Mouse (Mus musculus) neural tube, embryonic 14.5 days (tissue): ENCODE data around the gene Dnah10. TPM values are rescaled to one million over a fixed set of nuclear protein-coding genes. Genes with fewer than 3 reads are reported as not detected.

Experiments used
- ATAC-seq: fragments of 200-750 bp; cut with Nextera tagmentation; 2 replicates; pipeline ENCODE4 v1.8.0; 2017; ENCODE audit warnings: low read depth, mild to moderate bottlenecking, moderate TSS enrichment, moderate library complexity
- H3K27ac ChIP-seq: fragments of 300-500 bp; sonication (generic); 2 replicates; pipeline ENCODE4 v1.5.1; 2014; ENCODE audit warnings: low read depth, mild to moderate bottlenecking, control low read depth, low read length, moderate library complexity, mixed read lengths
- H3K27me3 ChIP-seq: fragments of 300-500 bp; sonication (generic); 2 replicates; pipeline ENCODE4 v1.6.1; 2014; ENCODE audit warnings: low read length; ENCODE audit not compliant: control insufficient read depth, insufficient read depth
- H3K36me3 ChIP-seq: fragments of 300-500 bp; sonication (generic); 2 replicates; pipeline ENCODE4 v1.6.1; 2014; ENCODE audit warnings: low read length, mixed read lengths; ENCODE audit not compliant: control insufficient read depth, insufficient read depth
- H3K4me1 ChIP-seq: fragments of 300-500 bp; sonication (generic); 2 replicates; pipeline ENCODE4 v1.6.1; 2014; ENCODE audit warnings: low read length; ENCODE audit not compliant: control insufficient read depth, insufficient read depth
- H3K4me2 ChIP-seq: fragments of 300-500 bp; sonication (generic); 2 replicates; pipeline ENCODE4 v1.6.1; 2014; ENCODE audit warnings: mild to moderate bottlenecking, low read depth, low read length, control low read depth
- H3K4me3 ChIP-seq: fragments of 300-500 bp; sonication (generic); 2 replicates; pipeline ENCODE4 v1.5.1; 2014; ENCODE audit warnings: low read depth, low read length, control low read depth, mixed read lengths
- H3K9ac ChIP-seq: fragments of 300-500 bp; sonication (generic); replicated peaks from 2 replicates; pipeline ENCODE4 v1.6.1; 2014; ENCODE audit warnings: low read depth, mild to moderate bottlenecking, control low read depth, low read length, mixed read lengths
- H3K9me3 ChIP-seq: fragments of 300-500 bp; sonication (generic); 2 replicates; pipeline ENCODE4 v1.6.1; 2016; ENCODE audit warnings: low read length; ENCODE audit not compliant: control insufficient read depth
- WGBS: fragments of 180-500 bp; shearing (Covaris S2); extraction: QIAGEN DNeasy Blood & Tissue Kit; methylation state at CpG from one replicate; pipeline ENCODE4 v1.1.7; 2014; 5-methylcytosine and 5-hydroxymethylcytosine counted together
- polyA plus RNA-seq: library from polyadenylated mRNA; unstranded; fragments of >200 nt; fragmentation: Nextera tagmentation; extraction: Ambion mirVana; gene quantifications from 2 replicates; pipeline ENCODE4 v1.2.1, GENCODE M21; 2014

Dnah10 gene
- polyA plus RNA-seq, 1 experiment from 2014 or later: 0.11 TPM

DNA sequence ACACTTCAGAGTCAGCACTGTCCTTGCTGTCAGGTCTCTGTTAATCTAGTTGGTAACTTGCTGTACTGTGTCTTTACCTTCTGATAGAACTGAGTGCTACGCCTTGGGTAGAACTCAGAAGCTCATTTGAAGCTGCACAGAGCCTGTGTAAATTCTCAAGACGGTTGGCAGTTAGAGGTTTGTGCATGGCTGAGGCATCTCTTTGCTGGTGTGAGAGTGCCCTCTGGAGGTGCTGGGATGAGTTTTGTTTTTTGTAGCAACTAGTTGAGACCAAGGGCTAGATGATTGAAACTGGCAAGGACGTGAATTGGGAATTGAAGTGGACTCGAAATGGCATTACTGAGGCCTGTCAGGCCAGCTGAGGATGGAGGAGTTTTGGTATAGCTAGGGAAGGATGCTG, 144.1 kb downstream of the Dnah10 start:
- peaks cover 10% of the 10 kb centered on the region; the same call in 1 of the 2 replicates for H3K36me3 ChIP-seq
- H3K27me3 ChIP-seq: no peaks in the 10 kb centered on the region
- no peak for ATAC-seq
- no peak overlapping the region for H3K9ac ChIP-seq
- H3K27ac ChIP-seq: no peak overlapping the region
- H3K9me3 ChIP-seq: no peaks in the 10 kb centered on the region
- H3K4me3 ChIP-seq: no peak overlapping the region
- no peak overlapping the region for H3K4me2 ChIP-seq
- 39% methylated on average over 4 of the region's 4 CpGs for WGBS
- peaks cover 20% of the 10 kb centered on the region for H3K4me1 ChIP-seq

DNA sequence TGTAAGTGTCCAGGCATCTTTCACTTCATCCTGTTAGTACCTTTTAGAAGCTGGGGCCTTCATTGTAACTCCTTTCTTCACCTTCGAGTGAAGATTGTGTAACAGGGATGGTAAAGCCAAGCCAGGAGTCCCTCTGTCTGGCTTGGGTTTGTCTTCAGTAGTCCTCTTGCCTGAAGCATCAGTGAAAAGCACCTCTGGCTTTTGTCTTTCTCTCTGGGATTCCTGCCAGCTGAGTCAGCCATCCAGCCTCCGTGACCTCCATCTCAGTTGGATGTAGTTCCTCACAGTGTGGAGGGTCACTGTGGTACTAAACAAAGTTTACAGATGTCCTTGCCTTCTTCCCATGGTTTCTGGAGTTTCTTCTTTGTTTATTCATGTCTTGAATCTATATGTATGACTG, 147.1 kb downstream of the Dnah10 start:
- Histone ChIP-seq H3K9ac (no peak overlapping the region), H3K4me2 (no peak overlapping the region), H3K9me3 (no peaks in the 10 kb centered on the region), H3K36me3 (peaks cover 11% of the 10 kb centered on the region; the same call in 1 of the 2 replicates), H3K4me1 (peaks cover 12% of the 10 kb centered on the region), H3K4me3 (no peak overlapping the region), H3K27ac (no peak overlapping the region), H3K27me3 (no peaks in the 10 kb centered on the region)
- ATAC-seq: no peak
- WGBS: 55% methylated on average over 2 of the region's 2 CpGs

DNA sequence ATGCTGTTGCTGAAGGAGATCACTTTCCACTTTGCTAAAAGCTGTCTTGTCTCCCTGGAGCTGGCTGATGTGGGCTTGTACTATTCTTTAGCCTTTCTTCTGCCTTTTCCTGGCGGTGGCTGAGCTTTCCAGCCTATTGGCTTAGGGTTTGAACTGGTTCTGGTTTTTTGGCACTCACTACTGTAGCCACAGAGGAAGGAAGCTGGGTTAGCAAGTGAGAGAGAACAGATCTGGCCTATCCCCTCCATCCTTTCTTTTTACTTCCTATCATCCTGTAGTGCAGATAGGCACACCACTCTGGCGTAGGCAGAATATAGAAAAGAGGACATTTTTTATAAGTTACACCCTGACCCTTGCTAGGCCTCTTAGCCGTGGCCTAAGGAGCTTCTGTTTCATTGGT, 148.2 kb downstream of the Dnah10 start:
- H3K9me3 ChIP-seq: no peaks in the 10 kb centered on the region
- ATAC-seq: no peak
- peaks cover 12% of the 10 kb centered on the region for H3K4me1 ChIP-seq
- H3K9ac ChIP-seq: no peak overlapping the region
- no peaks in the 10 kb centered on the region for H3K27me3 ChIP-seq
- H3K36me3 ChIP-seq: 0 out of 2 replicates have a peak, but pooled peaks cover 8% of the 10 kb centered on the region
- H3K27ac ChIP-seq: no peak overlapping the region
- no peak overlapping the region for H3K4me3 ChIP-seq
- H3K4me2 ChIP-seq: no peak overlapping the region
- WGBS: 86% methylated on average over 3 of the region's 3 CpGs

DNA sequence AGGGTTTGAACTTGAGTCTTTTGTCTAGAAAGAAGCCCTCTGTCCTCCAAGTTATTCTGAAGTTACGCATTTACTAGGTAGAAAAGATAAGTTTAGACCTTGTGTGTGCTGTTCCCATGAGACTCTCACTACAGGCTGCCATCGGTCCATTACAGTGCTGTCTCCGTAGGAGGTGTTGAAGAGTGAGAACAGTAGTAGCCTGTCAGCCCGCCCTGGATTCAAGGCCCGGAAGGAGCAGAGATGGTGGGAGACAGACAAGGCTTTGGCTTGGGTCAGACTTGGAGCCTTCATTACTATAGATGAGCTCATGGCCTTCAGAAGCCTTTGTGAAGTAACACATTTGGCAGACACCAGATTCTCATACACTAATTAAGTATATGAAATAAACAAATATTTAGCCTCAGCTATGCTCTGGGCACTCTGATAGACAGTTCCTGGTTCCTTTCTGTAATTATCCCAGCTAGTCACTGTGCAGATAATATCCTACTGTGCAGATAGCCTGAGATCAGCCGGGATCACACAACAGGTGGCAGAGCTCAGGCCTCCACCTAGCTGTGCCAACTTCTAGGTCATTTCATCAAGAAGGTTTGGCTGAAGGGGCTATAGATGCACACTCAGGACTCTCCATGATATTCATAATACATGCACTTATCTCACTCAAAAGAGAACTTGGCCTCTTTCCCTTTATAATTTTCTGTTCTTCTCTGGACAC, 149.2 kb downstream of the Dnah10 start:
- no peak overlapping the region for H3K9ac ChIP-seq
- no peaks in the 10 kb centered on the region for H3K27me3 ChIP-seq
- H3K4me2 ChIP-seq: no peak overlapping the region
- H3K9me3 ChIP-seq: no peaks in the 10 kb centered on the region
- 0 out of 2 replicates have a peak, but pooled peaks cover 8% of the 10 kb centered on the region for H3K36me3 ChIP-seq
- WGBS: 89% methylated on average over 6 of the region's 6 CpGs
- no peak overlapping the region for H3K27ac ChIP-seq
- H3K4me1 ChIP-seq: peaks cover 12% of the 10 kb centered on the region
- no peak for ATAC-seq
- no peak overlapping the region for H3K4me3 ChIP-seq

DNA sequence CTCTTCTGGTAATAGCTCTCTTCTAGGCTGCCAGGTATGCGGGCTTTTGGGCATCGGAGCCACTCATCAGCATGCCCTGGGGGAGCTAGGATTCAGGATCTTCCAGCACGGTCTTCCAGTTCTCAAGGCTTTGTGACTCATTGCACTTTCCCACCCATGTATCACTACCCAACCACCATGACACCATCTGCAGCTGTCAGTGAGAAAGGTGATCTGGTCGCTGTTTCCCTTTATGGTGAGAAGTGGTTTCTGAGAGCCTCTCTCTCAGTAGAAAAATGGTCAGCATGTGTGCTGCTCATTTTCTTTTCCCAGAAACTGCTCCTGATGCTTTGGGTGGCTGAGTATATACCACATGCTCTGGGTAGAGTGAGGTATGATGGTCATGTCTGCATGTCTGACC, 154.4 kb downstream of the Dnah10 start:
- WGBS: 89% methylated on average over 4 of the region's 4 CpGs
- Histone ChIP-seq H3K9ac (no peak overlapping the region), H3K27ac (no peak overlapping the region), H3K4me2 (no peak overlapping the region), H3K9me3 (no peaks in the 10 kb centered on the region), H3K27me3 (no peaks in the 10 kb centered on the region), H3K36me3 (0 out of 2 replicates have a peak, but pooled peaks cover 4% of the 10 kb centered on the region), H3K4me1 (no peaks in the 10 kb centered on the region), H3K4me3 (no peak overlapping the region)
- no peak for ATAC-seq

DNA sequence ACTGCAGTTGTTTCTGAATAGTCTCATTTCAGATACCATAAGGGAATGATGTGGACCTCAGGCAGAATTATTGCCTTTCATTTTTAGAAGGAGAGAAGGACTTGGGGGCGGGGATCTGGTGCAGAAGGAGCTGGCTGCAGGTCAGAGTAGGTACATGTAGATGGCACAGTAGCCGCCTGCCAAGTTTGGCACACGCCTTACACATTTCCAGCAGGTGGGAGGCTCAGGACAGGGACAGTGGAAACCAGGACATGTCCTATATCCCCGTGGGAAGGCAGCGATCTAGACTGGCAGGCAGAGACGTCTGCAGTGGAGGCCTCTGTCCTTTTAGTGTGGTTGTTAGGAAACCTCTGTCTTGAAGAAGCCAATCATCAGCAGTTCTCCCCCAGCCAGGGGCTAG, 154.9 kb downstream of the Dnah10 start:
- Histone ChIP-seq H3K4me3 (no peak overlapping the region), H3K36me3 (peaks cover 8% of the 10 kb centered on the region), H3K9me3 (no peaks in the 10 kb centered on the region), H3K4me2 (no peak overlapping the region), H3K4me1 (no peaks in the 10 kb centered on the region), H3K9ac (no peak overlapping the region), H3K27me3 (no peaks in the 10 kb centered on the region), H3K27ac (no peak overlapping the region)
- WGBS: 84% methylated on average over 6 of the region's 6 CpGs
- ATAC-seq: no peak

DNA sequence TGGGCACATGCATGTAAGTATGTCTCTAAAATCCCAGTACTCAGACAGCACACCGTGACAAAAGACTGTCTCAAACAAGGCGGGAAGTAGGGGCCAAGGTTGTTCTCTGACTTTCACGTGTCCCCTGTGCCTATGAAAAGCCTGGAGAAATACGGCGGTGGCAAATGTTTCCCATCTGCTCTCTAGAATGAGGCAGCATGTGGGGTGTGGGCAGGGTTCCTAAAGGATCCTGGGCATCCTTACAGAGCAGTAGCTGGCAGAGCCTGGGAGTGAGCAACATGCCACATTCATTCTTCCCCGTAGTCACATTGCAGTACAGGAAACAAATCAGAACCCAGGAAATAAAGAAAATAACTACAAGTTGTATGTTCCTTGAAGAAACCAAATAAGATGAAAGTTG, 159.0 kb downstream of the Dnah10 start:
- Histone ChIP-seq H3K4me2 (no peak overlapping the region), H3K9me3 (no peaks in the 10 kb centered on the region), H3K27me3 (no peaks in the 10 kb centered on the region), H3K36me3 (peaks cover 28% of the 10 kb centered on the region), H3K4me3 (no peak overlapping the region), H3K9ac (no peak overlapping the region), H3K4me1 (no peaks in the 10 kb centered on the region), H3K27ac (no peak overlapping the region)
- ATAC-seq: no peak
- 62% methylated on average over 6 of the region's 6 CpGs for WGBS

Other genes starting within 250 kb of the Dnah10 start
- 22.9 and 28.7 TPM in 2 replicates for gene Rilpl2, start 246.7 kb upstream of the Dnah10 start, polyA plus RNA-seq
- 8.9 and 12.0 TPM in 2 replicates for gene Snrnp35, start 242.0 kb upstream of the Dnah10 start, polyA plus RNA-seq
- 11.0 and 14.4 TPM in 2 replicates for gene Rilpl1, start 193.7 kb upstream of the Dnah10 start, polyA plus RNA-seq
- gene Tmed2, start 184.4 kb upstream of the Dnah10 start, polyA plus RNA-seq: 368 and 376 TPM in 2 replicates
- gene Ddx55, start 172.2 kb upstream of the Dnah10 start, polyA plus RNA-seq: 24.9 and 30.4 TPM in 2 replicates
- 67.8 and 78.8 TPM in 2 replicates for gene Eif2b1, start 146.0 kb upstream of the Dnah10 start, polyA plus RNA-seq
- 47.6 and 49.4 TPM in 2 replicates for gene Gtf2h3, start 145.9 kb upstream of the Dnah10 start, polyA plus RNA-seq
- gene Atp6v0a2, start 96.5 kb upstream of the Dnah10 start, polyA plus RNA-seq: 39.4 and 43.0 TPM in 2 replicates
- gene Ccdc92, start 137.3 kb downstream of the Dnah10 start, polyA plus RNA-seq: 49.0 and 59.0 TPM in 2 replicates
- 88.3 and 97.2 TPM in 2 replicates for gene Zfp664, start 137.6 kb downstream of the Dnah10 start, polyA plus RNA-seq